Mouse (Mus musculus) testis, adult 2 months (tissue): ENCODE data around the gene Mlh1.

Experiments
- CTCF ChIP-seq: fragments of 200-500 bp; IDR thresholded peaks from 2 replicates; pipeline ENCODE4 v1.5.1; 2012; ENCODE audit warnings: low read depth, mild to moderate bottlenecking, inconsistent platforms, low read length, moderate library complexity; ENCODE audit not compliant: control insufficient read depth, insufficient read depth, insufficient replicate concordance
- POLR2A ChIP-seq: fragments of 200-500 bp; IDR thresholded peaks from 2 replicates; pipeline ENCODE4 v1.6.1; 2012; ENCODE audit warnings: low read depth, mild to moderate bottlenecking, inconsistent platforms, low read length, moderate library complexity; ENCODE audit not compliant: control insufficient read depth

- TF ChIP-seq CTCF (no peak), POLR2A (no peak)
These were observed 49.3 kb upstream of the Mlh1 start for GRCm38 (mm10) chr9:111320912-111321311.
